ENCODE assay signal across 9 mouse cellular contexts in the genomic region with DNA sequence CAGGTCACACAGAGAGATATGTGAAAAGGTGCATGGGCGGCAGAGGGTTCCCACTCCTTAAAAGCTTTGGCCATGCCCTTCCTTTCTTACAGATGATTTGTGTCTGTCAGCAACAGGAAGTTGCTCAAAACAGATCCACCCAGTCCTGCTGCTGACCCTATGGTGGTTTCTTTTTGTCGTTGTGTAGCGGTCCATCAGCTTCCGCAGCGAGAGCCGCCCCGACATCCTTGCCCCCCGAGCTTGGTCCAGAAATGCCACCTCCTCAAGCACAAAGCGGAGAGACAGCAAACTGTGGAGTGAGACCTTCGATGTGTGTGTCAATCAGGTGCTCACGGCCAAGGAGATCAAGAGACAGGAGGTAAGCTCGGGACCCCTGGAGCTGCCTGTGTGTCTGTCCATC. TPM values are rescaled to one million over a fixed set of nuclear protein-coding genes. Genes with fewer than 3 reads are reported as not detected.
A peak's percentile ranks its signal among the peaks of the same experiment; 100 is the strongest.
DNase-seq lines count a peak whose midpoint lies in the region; ATAC-seq and TF ChIP-seq lines count a peak whose summit lies in the region.
"Had no signal": no experiment of that assay in that cellular context is flagged by ENCODE, and none has a peak within 500 bp of the region (broad histone marks: within the 10 kb centered on the region; RNA-seq: fewer than 3 reads in every experiment).

No protein-coding gene starts in this region.

- H3K4me1 ChIP-seq in stomach, embryonic 15.5 days: no peaks in the 10 kb centered on the region
- no peaks in the 10 kb centered on the region for H3K4me1 ChIP-seq in stomach, postnatal 0 days (replicated peaks; ENCODE audit: control insufficient read depth, insufficient read depth)
- peaks cover 4% of the 10 kb centered on the region; the same call in 1 of the 2 replicates for H3K4me1 ChIP-seq in kidney, embryonic 15.5 days
- H3K4me1 ChIP-seq in lung, postnatal 0 days (ENCODE audit: insufficient read depth, low read depth, low read length): no peaks in the 10 kb centered on the region; the same call in 1 of the 2 replicates
- peaks cover 5% of the 10 kb centered on the region; the same call in 1 of the 2 replicates for H3K4me1 ChIP-seq in limb, embryonic 10.5 days
- no peaks in the 10 kb centered on the region for H3K4me1 ChIP-seq in neural tube, embryonic 15.5 days

- H3K27me3 ChIP-seq in stomach, embryonic 15.5 days (replicated peaks): no peaks in the 10 kb centered on the region
- no peaks in the 10 kb centered on the region for H3K27me3 ChIP-seq in stomach, postnatal 0 days (ENCODE audit: control insufficient read depth, insufficient read depth, low read length)
- no peaks in the 10 kb centered on the region for H3K27me3 ChIP-seq in kidney, embryonic 15.5 days
- no peaks in the 10 kb centered on the region for H3K27me3 ChIP-seq in lung, postnatal 0 days (replicated peaks; ENCODE audit: insufficient read depth, low read length)
- no peaks in the 10 kb centered on the region for H3K27me3 ChIP-seq in limb, embryonic 10.5 days (ENCODE audit: low read depth, poor library complexity, severe bottlenecking)
- H3K27me3 ChIP-seq in neural tube, embryonic 15.5 days (replicated peaks): no peaks in the 10 kb centered on the region
- H3K27me3 ChIP-seq: midbrain, embryonic 12.5 days had no signal

- WGBS in stomach, embryonic 15.5 days: 74% methylated on average over 12 of the region's 12 CpGs
- 78% methylated on average over 12 of the region's 12 CpGs for WGBS in stomach, postnatal 0 days
- WGBS in kidney, embryonic 15.5 days: 75% methylated on average over 12 of the region's 12 CpGs
- WGBS in lung, postnatal 0 days: 49% methylated on average over 12 of the region's 12 CpGs
- 91% methylated on average over 12 of the region's 12 CpGs for WGBS in limb, embryonic 10.5 days
- 86% methylated on average over 12 of the region's 12 CpGs for WGBS in neural tube, embryonic 15.5 days

- peak overlapping the region; percentile 12; the same call in 1 of the 2 replicates for H3K4me3 ChIP-seq in stomach, embryonic 15.5 days (replicated peaks)
- no peak overlapping the region for H3K4me3 ChIP-seq in stomach, postnatal 0 days (ENCODE audit: low read depth, low read length)
- peak overlapping the region; percentile 10; the same call in 1 of the 2 replicates for H3K4me3 ChIP-seq in kidney, embryonic 15.5 days (replicated peaks)
- H3K4me3 ChIP-seq in lung, postnatal 0 days (ENCODE audit: low read depth, low read length): peak overlapping the region; percentile 25
- H3K4me3 ChIP-seq in limb, embryonic 10.5 days: no peak overlapping the region
- H3K4me3 ChIP-seq in neural tube, embryonic 15.5 days (replicated peaks): no peak overlapping the region
- H3K4me3 ChIP-seq: midbrain, embryonic 12.5 days had no signal

- H3K9me3 ChIP-seq in stomach, embryonic 15.5 days: no peaks in the 10 kb centered on the region
- H3K9me3 ChIP-seq in stomach, postnatal 0 days (ENCODE audit: control insufficient read depth, low read length): no peaks in the 10 kb centered on the region
- H3K9me3 ChIP-seq in kidney, embryonic 15.5 days (replicated peaks): no peaks in the 10 kb centered on the region
- no peaks in the 10 kb centered on the region for H3K9me3 ChIP-seq in lung, postnatal 0 days (ENCODE audit: low read length)
- H3K9me3 ChIP-seq in limb, embryonic 10.5 days (replicated peaks): no peaks in the 10 kb centered on the region
- H3K9me3 ChIP-seq in neural tube, embryonic 15.5 days (replicated peaks): no peaks in the 10 kb centered on the region
- H3K9me3 ChIP-seq: midbrain, embryonic 12.5 days had no signal

- no peak for ATAC-seq in stomach, embryonic 15.5 days (ENCODE audit: insufficient read depth, low FRiP score, low read depth)
- ATAC-seq in stomach, postnatal 0 days (ENCODE audit: low FRiP score, low TSS enrichment): no peak
- ATAC-seq in kidney, embryonic 15.5 days (replicated peaks; ENCODE audit: low FRiP score): no peak
- peak; percentile 61 for ATAC-seq in lung, postnatal 0 days
- ATAC-seq in neural tube, embryonic 15.5 days (ENCODE audit: low FRiP score): no peak

- H3K27ac ChIP-seq in stomach, embryonic 15.5 days: no peak overlapping the region
- H3K27ac ChIP-seq in stomach, postnatal 0 days (replicated peaks): no peak overlapping the region
- no peak overlapping the region for H3K27ac ChIP-seq in kidney, embryonic 15.5 days
- H3K27ac ChIP-seq in lung, postnatal 0 days (ENCODE audit: low read length): peak overlapping the region; percentile 40
- H3K27ac ChIP-seq in limb, embryonic 10.5 days: no peak overlapping the region
- H3K27ac ChIP-seq in neural tube, embryonic 15.5 days (replicated peaks): no peak overlapping the region
- H3K27ac ChIP-seq: midbrain, embryonic 12.5 days had no signal

- H3K36me3 ChIP-seq in stomach, embryonic 15.5 days: 0 out of 2 replicates have a peak, but pooled peaks cover 3% of the 10 kb centered on the region
- H3K36me3 ChIP-seq in stomach, postnatal 0 days (ENCODE audit: control insufficient read depth, insufficient read depth, low read length): no peaks in the 10 kb centered on the region
- H3K36me3 ChIP-seq in kidney, embryonic 15.5 days: 0 out of 2 replicates have a peak, but pooled peaks cover 5% of the 10 kb centered on the region
- 0 out of 2 replicates have a peak, but pooled peaks cover 9% of the 10 kb centered on the region for H3K36me3 ChIP-seq in lung, postnatal 0 days (ENCODE audit: insufficient read depth, low read length)
- H3K36me3 ChIP-seq in limb, embryonic 10.5 days: no peaks in the 10 kb centered on the region
- no peaks in the 10 kb centered on the region for H3K36me3 ChIP-seq in neural tube, embryonic 15.5 days
- H3K36me3 ChIP-seq: midbrain, embryonic 12.5 days had no signal

- no peak for TF ChIP-seq CTCF in stomach, postnatal 0 days (IDR thresholded peaks at IDR 0.05; ENCODE audit: low read depth)
- TF ChIP-seq CTCF in lung, postnatal 0 days (IDR thresholded peaks at IDR 0.05): no peak

- no peak for TF ChIP-seq EP300 in stomach, postnatal 0 days (optimal IDR thresholded peaks at IDR 0.05)
- TF ChIP-seq EP300 in lung, postnatal 0 days (IDR thresholded peaks at IDR 0.05): peak; percentile 46; the same call in 1 of the 2 replicates

- no peak overlapping the region for H3K4me2 ChIP-seq in stomach, embryonic 15.5 days
- no peak overlapping the region for H3K4me2 ChIP-seq in stomach, postnatal 0 days (replicated peaks; ENCODE audit: low read depth)
- peak overlapping the region; percentile 23; the same call in 1 of the 2 replicates for H3K4me2 ChIP-seq in kidney, embryonic 15.5 days
- H3K4me2 ChIP-seq in lung, postnatal 0 days (replicated peaks; ENCODE audit: low read depth, low read length): peak overlapping the region; percentile 34; the same call in 1 of the 2 replicates
- no peak overlapping the region for H3K4me2 ChIP-seq in neural tube, embryonic 15.5 days
- H3K4me2 ChIP-seq: midbrain, embryonic 12.5 days had no signal

- no peak for DNase-seq in stomach, postnatal 0 days (ENCODE audit: low spot score)
- DNase-seq in lung, postnatal 0 days (ENCODE audit: low spot score): peak; percentile 58
- DNase-seq in limb, embryonic 10.5 days (ENCODE audit: low spot score): no peak
- DNase-seq in cerebellum, adult 11-12 months: no peak
- DNase-seq in cerebellum, postnatal 14 days: no peak

- no peak overlapping the region for H3K9ac ChIP-seq in stomach, embryonic 15.5 days
- no peak overlapping the region for H3K9ac ChIP-seq in stomach, postnatal 0 days (ENCODE audit: low read length)
- H3K9ac ChIP-seq in kidney, embryonic 15.5 days: no peak overlapping the region
- H3K9ac ChIP-seq in lung, postnatal 0 days (replicated peaks; ENCODE audit: low read depth): no peak overlapping the region
- H3K9ac ChIP-seq in neural tube, embryonic 15.5 days (replicated peaks): no peak overlapping the region
- H3K9ac ChIP-seq: midbrain, embryonic 12.5 days had no signal

RNA-seq across cellular contexts. Expression of a gene that starts 49.2 kb away (rescaled TPM):
- 14.3 and 14.6 TPM in 2 replicates for polyA plus RNA-seq in stomach, embryonic 15.5 days (2015; fragmentation: Nextera tagmentation; extraction: Ambion mirVana)
- polyA plus RNA-seq in stomach, postnatal 0 days (2015; fragmentation: Nextera tagmentation; extraction: Ambion mirVana): 5.7 and 6.0 TPM in 2 replicates
- 12.4 and 15.4 TPM in 2 replicates for polyA plus RNA-seq in kidney, embryonic 15.5 days (2015; fragmentation: Nextera tagmentation; extraction: Ambion mirVana)
- polyA plus RNA-seq in lung, postnatal 0 days (2015; fragmentation: Nextera tagmentation; extraction: Ambion mirVana): 11.8 and 15.0 TPM in 2 replicates
- 11.9 and 15.3 TPM in 2 replicates for polyA plus RNA-seq in limb, embryonic 10.5 days (2016; fragmentation: Nextera tagmentation; extraction: Ambion mirVana)
- polyA plus RNA-seq in neural tube, embryonic 15.5 days (2015; fragmentation: Nextera tagmentation; extraction: Ambion mirVana): 13.6 and 15.9 TPM in 2 replicates

Comparison
In these comparisons a context has a peak if more than half of its experiments do, and no peak if none do; other contexts are left out.
1. H3K4me3 ChIP-seq: peak in stomach, embryonic 15.5 days (single experiment), kidney, embryonic 15.5 days (single experiment) and lung, postnatal 0 days (single experiment); none in stomach, postnatal 0 days (single experiment), limb, embryonic 10.5 days (single experiment) and neural tube, embryonic 15.5 days (single experiment).
2. H3K4me2 ChIP-seq: peak in kidney, embryonic 15.5 days (single experiment) and lung, postnatal 0 days (single experiment); none in stomach, embryonic 15.5 days (single experiment), stomach, postnatal 0 days (single experiment) and neural tube, embryonic 15.5 days (single experiment).